Mouse (Mus musculus) mouse trophoblast stem cell (cell line): ENCODE data around the gene Pam.

ENCODE experiments used
- in situ Hi-C, 2 experiments: fragments of 300-500 bp; cut with MseI, MboI; formaldehyde crosslinking; loops; 2 replicates in 1 of 2; 3 replicates in 1 of 2; pipeline ENCODE4 v1.15.1; 2025

The Pam gene

DNA sequence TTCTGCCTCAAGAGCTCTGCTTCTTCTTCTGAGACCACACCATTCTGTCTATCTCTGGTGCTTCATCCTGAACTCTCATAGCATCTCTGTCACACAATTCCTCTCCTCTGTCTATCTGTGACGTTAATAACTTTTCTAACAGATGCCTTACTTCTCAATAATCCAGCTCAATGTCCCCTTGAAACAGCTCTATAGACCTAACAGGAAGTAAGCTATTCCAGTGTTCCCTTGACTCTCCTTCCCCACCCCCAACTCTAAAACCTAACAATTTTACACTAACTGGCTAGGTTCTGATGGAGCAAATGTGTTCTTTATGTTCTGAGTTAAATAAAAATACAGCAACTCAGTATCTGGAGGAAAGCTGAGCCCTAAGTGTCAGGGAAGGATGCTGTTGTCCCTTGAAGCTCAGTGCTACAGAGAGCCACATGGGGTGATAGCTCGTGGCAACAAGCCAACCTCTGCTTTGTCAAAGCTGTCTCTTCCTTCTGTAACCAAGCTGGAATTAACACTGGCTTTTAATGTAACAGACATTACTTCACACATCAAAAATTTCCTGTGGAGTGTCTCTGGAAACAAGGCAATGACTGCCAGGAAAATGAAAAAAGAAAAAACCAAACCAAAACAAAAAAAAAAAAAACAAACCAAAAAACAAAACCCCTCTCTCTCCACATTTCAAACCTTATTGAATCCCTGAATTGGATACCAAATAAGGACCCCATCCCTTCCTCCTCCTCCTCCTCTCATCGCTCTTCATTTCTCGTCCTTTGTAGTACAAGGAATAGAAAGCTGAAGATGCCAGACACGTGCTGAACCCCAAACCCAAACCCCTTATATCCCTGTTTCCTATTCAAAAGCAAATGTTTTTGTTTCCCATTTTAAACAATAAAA is 261.7 kb downstream of the Pam start:
- in situ Hi-C loops = no loop called here

DNA sequence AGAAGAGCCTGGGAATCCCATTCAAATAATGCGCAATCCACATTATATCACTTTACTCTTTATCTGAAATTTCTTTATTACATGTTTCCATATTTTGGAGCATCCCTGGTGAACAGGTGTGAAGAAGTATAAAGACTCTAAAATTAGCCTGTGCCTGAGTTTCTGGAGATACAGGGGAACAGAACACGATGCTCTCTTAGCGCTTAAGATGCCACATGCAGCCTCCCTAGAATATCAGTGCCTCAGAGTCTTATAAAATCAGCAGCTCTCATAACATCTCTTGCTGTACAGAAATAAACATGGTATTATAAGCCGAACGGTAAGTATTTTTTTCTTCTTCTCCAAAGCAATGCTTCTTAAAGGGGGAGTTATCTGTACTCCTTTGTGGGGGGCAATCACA is 267.4 kb downstream of the Pam start:
- in situ Hi-C loops = no loop called here

DNA sequence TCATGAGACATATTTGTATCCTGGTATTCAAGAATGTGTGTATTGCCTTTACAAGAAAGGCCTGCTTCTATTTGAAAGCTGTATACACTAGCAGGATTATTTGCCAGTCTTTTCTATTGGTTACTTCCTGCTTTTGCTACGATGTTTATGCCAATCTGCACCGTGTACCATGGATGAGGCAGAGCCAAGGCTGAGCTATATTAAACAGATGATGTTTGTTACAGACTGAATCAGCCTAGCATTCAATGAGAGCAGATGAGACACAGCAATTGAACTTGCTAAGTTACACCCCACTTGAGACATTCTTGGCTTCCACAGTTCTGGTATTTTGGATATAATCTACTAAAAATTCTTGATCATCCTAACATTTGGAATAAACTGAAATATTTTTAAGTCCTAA is 267.9 kb downstream of the Pam start:
- in situ Hi-C loops = no loop called here

DNA sequence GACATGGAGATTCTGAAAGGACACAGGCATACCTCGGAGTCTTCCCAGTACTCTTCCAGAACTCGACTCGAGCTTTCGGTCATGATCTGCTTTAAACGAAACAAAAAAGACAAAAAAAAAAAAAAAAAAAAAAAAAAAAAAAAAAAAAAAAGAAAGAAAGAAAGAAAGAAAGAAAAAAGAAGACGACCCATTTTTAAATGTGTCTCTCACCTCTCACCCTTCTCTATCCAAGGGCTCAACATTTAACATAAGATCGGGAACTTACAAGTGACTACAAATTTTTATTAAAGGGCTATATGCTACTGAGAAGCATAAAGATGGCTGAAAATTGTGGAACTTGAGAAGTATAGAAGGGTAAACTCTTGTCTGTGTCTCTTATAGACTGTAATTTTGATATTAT is 272.5 kb downstream of the Pam start:
- in situ Hi-C loops = loop anchor here (25.0 kb wide), 2 partner anchors 364 to 514 kb away; no protein-coding TSS in a partner anchor

DNA sequence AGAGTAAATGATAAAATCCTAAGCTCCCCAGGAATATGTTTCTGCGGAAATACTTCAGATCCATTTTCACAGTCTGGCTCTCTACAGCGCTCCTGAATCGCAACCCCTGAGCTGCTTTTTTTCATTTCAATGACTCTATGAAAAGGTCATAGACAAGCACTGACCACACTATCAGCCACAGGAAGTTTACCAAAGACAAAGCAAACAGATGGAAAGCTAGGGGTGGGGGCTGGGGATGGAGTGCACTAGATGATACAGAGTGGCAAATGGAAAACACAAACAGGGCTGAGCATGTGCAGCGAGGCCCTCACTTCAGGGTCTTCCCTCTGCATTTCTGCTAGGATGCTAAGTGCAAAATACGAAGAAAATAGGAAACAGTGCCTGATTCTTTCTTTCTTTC is 273.2 kb downstream of the Pam start:
- in situ Hi-C loops = loop anchor here (25.0 kb wide), 2 partner anchors 365 to 515 kb away; no protein-coding TSS in a partner anchor

DNA sequence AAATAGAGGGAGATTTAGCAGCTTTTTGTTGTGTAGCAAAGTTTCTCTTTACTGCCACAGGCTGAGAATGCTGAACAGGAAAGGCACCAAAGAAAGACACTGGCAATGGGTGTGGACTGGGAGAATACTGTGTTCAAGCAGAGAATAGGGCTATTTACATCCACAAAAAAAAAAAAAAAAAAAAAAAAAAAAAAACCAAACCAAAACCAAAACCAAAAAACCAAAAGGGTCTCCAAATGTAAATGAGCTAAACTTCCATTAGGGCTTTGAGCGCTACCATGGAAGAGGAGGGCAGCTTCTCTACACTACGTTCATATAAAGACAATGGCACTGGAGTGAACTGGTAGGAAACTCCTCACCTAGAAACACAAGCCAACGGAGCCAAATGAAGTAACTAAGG is 274.2 kb downstream of the Pam start:
- in situ Hi-C loops = loop anchor here (25.0 kb wide), 2 partner anchors 366 to 516 kb away; no protein-coding TSS in a partner anchor

DNA sequence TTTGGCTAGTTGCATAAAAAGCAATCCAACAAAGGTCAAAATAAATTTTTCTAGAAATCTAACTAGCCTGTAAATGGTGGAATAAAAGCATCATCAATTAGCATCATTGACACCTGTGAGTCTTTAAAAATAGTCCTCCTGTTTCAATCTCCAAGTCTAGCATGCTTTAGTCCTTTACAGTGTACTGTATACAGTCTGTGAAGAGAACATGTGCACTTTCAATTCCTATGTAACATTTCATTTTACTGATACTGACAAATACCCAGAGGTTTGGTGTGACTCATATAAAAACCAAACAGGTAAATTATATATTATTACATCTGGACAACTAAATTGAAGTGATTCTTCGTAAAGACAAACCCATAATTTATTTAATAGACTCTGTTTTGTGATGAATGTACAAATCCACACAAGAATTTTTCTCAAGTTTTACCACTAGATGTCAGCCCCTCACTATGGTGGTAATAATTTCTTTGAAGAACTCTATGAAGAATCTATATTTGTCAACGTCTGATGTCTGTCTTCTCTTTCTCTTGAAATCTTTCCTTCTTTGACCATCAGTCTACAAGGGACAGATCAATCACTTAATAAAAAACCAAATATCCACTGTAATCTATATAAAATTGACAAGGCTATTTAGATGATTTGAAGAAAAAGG is 286.1 kb downstream of the Pam start:
- in situ Hi-C loops = loop anchor here (25.0 kb wide), 2 partner anchors 378 to 528 kb away; no protein-coding TSS in a partner anchor

DNA sequence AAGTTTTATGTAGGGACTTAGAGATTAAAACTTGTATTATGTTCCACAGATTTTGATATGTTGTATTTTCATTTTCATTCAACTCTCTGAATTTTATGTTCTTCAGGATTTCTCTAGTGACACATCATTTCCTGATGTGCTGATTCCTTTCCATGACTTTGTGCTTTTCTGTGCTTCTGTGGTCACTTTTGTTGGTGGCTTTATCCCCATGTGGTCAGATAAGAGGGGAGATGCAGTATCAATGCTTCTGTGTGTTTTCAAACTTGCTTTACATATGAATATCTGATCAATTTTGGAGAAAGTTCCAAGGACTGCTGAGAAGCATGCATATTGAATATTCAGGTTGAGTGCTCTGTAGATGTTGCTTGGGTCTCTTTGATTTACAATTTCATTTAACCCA is 290.9 kb downstream of the Pam start:
- in situ Hi-C loops = loop anchor here (25.0 kb wide), 2 partner anchors 383 to 533 kb away; no protein-coding TSS in a partner anchor

DNA sequence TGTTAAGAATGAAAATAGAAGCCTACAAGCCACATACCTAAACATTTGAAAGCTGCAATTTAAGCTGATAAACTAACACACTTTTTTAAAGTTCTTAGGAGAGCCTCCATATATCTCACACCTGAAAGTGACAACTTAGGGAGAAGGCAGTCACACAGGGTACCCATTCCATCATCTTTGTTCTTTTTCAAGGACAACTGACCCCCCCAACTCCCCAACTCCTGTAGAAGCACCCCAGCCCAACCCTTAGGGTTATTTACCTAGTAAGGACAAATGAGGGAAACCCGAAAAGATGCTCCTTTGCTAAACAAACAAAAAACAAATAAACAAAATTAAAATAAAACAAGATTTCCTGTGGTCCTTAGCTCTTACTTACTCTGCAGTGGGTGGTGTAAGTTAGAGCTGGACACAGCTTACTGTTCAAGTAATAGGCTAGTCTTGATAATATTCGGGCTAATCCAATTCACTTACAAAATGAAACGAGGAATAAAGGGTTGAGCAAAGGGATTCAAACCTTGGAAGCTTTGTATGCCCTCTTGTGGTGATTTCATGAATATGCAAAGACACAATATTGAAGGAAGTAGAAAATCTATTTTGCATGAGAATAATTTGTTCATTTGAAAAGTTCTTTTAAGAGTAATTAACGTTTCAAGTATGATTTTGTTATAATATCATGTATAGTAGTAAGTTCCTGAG is 293.1 kb downstream of the Pam start:
- in situ Hi-C loops = loop anchor here (25.0 kb wide), 2 partner anchors 385 to 535 kb away; no protein-coding TSS in a partner anchor

DNA sequence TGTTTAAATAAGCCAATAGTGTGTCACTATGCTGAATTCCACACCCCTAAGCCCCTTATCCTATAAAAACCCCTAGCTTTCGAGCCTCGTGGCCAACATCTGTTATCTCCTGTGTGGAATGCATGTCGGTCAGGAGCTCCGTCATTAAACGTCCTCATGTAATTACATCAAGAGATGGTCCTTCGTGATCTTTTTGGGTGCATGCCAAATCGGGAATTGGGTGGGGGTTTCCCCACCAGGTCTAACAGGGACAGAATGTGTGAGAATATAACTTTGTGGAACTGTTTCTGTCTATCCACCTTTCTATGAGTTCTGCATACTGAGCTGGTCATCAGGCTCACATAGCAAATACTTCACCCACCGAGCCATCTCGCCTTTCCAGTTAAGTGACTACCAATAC is 299.5 kb downstream of the Pam start:
- in situ Hi-C loops = no loop called here

DNA sequence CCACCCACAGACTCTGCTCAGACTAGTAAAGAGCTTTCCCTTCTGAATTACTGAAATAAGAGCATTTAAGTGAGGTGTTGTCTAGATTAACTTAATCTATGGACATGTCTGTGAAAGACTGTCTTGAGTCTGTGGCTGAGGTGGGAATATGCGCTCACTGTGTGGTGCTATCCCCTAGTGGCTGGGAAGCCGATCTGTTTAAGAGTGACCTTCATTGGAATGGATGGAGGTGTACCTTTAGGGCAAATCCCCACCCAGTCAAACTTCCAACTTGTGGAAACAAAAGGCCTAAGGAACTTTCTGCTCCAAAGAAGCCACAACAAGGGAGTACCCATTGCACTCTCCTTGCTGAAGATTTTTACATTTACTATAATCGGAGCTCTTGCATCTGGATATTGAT is 301.3 kb downstream of the Pam start:
- in situ Hi-C loops = no loop called here

DNA sequence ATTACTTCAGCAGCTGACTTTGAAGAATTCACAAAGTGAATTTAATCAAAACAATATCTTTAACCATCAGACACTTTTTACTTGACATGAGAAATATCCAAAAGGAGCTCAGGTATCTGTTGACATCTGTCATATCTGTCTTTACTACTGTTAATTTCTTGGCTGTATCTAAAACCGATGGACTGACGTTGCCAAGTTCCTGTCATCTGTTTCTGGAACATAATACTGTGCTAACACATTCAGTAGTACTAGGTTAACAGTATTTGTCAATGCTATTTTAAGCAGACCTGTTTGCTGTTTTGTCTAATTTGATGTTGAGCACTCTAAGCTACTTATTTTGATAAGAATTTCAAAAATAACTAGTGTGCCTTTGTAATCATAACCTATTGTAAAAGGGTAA is 307.0 kb downstream of the Pam start:
- in situ Hi-C loops = no loop called here

DNA sequence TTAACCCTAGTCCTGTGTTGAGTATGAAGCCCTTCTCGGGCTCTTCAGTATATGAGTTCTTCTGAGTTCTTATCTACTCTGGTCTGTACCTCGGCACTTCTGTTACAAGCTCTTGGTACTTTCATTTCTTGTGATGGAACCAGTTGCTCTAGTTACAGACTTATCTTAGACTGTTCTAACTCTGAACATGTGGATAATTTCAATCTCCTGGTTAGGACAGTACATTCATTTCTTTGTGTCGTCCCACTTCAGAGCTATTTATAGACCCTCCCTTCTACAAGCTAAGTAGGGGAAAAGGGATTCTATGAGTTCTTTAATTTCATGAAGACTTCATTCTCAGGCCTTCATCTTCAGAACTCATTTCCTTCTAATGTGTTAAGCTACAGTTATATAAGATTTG is 307.8 kb downstream of the Pam start:
- in situ Hi-C loops = no loop called here

DNA sequence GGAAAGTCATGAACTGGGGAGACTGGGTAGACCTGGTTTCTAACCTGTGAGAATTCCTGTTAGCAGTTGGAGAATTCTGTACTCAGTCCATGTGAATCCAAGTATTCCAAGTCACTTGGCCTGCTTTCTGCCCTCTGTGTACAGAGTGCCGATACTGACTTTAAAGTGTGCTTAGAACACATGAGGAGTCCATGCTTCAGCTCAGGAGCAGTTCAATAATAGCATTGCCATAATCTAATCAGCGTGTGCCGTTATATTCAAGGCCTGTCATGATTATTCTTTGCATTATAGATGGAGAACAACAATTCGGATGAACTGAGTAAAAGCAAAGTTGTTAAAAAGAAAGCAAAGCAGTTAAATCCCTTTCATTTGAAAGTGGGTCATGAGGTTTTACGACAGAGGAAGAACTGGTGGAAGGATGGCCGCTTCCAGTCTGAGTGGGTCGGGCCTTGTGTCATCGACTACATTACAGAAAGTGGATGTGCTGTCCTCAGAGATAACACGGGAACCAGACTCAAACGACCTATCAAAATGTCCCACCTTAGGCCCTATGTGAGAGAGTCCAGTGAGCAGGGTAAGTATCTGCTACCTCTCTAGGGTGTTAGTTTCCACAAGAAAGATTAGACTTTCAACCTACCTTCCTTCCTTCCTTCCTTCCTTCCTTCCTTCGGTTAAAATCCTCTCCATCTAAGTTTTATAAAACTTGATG is 309.6 kb downstream of the Pam start:
- in situ Hi-C loops = no loop called here

DNA sequence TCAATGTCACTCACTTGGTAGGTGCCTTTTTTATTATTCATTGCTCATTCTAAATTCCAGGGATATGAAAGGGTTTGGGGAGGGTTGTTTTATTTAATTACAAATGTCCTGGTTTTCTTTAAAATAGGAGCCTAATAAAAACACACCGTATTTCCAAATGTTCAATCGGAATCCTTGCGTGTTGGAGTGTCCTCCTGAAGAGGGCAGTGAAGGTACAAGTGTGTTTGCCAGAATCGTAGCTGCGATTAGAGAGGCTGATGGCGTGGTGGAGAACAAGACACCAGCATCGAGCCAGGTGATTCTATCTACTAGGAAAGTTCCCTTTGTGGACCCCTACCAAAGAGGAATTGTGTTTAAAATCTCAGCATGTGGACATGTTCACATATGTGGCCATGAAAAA is 310.5 kb downstream of the Pam start:
- in situ Hi-C loops = no loop called here

DNA sequence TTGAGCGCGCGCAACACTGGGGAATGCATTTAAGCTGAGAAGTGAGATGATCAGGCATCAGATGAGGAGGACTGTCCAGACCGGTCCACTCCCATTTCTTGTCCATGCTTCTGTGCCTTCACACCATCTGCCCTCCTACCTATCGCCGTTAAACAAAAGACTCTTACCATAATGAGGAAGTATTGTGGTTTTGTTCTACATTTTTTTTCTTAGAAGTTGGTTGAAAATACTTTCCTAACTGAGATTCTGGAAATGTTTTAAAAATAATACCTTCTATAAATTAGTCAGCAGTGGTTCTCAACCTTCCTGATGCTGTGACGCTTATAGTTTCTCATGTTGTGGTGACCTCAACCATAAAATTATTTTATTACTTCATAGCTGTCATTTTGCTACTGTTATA is 313.8 kb downstream of the Pam start:
- in situ Hi-C loops = no loop called here

DNA sequence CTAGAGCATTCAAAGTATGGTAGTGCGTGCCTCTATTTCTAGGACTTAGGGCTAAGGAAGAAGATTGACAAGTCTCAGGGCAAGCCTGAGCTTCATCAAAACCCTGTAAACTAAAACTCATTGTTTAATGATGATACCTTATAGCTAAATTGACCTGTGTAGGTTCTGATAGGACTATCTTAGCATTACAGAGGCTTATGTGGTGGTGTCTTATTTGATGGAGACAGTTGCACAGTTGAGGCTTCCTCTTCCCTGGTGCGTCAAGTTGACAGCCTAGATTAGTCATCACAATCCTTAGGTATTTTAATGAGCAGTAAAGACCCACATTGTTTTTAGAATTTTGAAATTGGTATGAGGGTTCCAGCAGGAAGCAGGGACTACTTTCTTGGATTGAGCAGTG is 321.5 kb downstream of the Pam start:
- in situ Hi-C loops = no loop called here

DNA sequence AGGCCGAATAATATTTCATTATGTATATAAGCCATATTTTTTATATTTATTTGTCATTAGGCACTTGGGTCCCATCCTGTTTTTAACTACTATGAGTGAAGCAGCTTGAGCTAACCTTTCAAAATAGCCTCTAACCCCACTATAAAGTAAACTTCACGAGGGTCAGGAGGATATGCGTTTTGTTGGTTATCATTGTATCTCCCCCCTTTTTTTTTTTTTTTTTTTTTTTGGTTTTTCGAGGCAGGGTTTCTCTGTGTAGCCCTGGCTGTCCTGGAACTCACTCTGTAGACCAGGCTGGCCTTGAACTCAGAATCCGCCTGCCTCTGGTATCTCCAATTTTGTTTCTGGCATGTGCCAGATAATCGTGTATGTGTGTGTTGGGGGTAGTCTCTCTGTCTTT is 322.1 kb downstream of the Pam start:
- in situ Hi-C loops = no loop called here

DNA sequence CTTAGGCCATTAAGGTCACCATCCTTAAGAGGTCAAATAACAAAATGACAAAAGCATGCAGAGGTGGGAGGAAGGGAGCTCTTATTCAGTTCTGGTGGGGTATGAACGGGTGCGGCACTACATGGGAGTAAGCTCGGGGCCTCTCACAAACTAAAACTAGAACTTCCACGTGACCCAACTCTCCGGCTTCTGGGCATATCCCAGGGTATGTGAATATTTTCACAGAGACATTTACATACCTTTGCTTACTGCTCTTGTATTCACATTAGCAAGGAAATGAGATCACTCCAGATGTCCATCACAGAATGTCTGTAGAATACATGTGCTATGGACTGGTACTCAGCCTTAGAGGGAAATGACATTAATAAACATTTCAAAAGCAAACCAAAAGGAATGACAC is 323.7 kb downstream of the Pam start:
- in situ Hi-C loops = no loop called here

DNA sequence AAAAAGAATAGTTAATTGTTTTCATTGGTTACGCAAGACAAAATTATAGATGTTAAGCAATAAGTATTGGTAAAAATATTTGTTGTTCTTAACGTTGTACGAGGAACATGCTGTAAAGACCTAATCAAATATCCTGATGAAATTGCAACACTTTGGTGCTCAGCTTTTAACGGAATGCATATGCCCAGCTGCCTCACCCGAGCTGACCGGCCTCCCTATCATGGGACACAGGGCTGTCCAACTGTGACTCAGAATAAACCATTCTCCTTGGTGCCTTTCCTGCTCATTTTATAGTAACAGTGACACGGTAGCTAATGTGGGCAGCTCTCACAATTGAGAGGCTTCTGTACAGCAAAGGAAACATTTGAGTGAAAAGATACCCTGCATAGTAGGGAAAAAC is 324.3 kb downstream of the Pam start:
- in situ Hi-C loops = no loop called here

DNA sequence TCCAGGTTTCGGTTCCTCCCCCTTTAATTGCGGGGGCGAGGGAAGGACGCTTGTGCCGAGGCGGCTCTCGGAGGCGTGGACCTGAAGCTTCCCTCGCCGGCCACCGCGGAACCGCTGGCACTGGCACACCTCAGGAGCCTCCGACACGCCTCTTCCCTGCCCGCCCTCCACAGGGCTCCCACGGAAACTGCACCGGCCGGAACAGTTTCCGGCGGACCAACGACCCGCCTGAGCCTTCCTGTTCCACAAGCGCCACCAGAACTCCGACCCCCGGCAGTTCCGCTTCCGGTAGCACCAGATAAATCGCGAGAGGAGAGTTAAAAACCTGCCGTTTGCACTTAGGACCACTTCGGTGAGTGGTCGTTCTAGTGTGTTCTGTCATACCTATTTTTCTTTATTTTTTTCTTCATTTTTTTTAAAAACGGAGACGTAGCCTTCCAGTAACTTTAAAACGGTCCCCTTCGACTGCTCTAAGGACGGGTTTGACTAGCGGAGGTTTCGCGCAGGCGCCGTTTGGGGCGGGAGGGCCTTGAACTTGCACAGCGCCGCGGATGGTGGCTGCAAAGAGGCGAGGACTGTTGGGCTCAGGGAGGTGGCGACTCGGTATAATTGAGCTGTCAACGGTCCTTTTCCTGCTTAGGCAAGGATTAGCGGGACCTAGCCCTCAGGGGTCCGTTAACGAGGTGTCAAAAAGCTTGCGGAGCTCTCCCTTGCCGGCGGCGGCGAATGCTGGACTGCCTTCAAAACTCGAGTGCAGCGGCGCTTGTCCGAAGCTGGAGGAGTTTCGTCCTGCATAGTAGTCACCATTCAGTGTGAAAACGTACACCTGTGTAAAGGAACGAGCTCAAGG is 325.3 kb downstream of the Pam start, which contains the start of the genes Gin1 and Ppip5k2:
Gene Gin1, plus strand, starts transcription at position 269 of the 850 bp plus-strand sequence.
Gene Ppip5k2, minus strand, starts transcription at position 508 of the 850 bp plus-strand sequence.
- in situ Hi-C loops = no loop called here
